Mouse (Mus musculus) heart, adult 2 months (tissue): ENCODE results near the gene Tfap4.

Experiments used
- CTCF ChIP-seq: fragments of 200-600 bp; IDR thresholded peaks from 2 replicates; pipeline ENCODE4 v1.8.1; 2022; ENCODE audit warnings: antibody characterized with exemption, mild to moderate bottlenecking, moderate library complexity
- POLR2A ChIP-seq: fragments of 200-500 bp; IDR thresholded peaks from 2 replicates; pipeline ENCODE4 v1.6.1; 2011; ENCODE audit warnings: mild to moderate bottlenecking, low read depth, low read length, control low read depth; ENCODE audit not compliant: insufficient read depth

- TF ChIP-seq CTCF = peak; percentile 77
- TF ChIP-seq POLR2A = peak; percentile 52
Measured at GRCm38 (mm10) chr16:4560145-4560952, 695 bp upstream of the Tfap4 start.
